Mouse (Mus musculus): ENCODE measurements around the gene Atp2a3. TPM values are rescaled to one million over a fixed set of nuclear protein-coding genes. Genes with fewer than 3 reads are reported as not detected.

Atp2a3 gene
- 2.6 and 2.7 TPM in 2 replicates for polyA plus RNA-seq (2012; rRNA removed)
- polyA plus RNA-seq (2014; fragmentation: Nextera tagmentation; extraction: Ambion mirVana): 2.3 TPM in 2 replicates

GRCm38 (mm10) chr11:72961072-72961980 is at the start of gene Atp2a3:
TSS of gene Atp2a3 (plus strand) at chr11:72961169.
- Histone ChIP-seq H3K36me3 (ENCODE audit: control insufficient read depth, insufficient read depth, low read length) (no peaks in the 10 kb centered on the region), H3K27ac (replicated peaks; ENCODE audit: low read depth, low read length) (no peak within 1 kb of the TSS), H3K9ac (ENCODE audit: low read depth, low read length, severe bottlenecking) (peak within 1 kb of the TSS; percentile 40; the same call in 1 of the 2 replicates), H3K27me3 (ENCODE audit: control insufficient read depth, insufficient read depth, low read length) (peaks cover 44% of the 10 kb centered on the region), H3K4me2 (replicated peaks; ENCODE audit: low read depth, low read length, severe bottlenecking) (peak within 1 kb of the TSS; percentile 53), H3K9me3 (ENCODE audit: control insufficient read depth, low read length) (no peaks in the 10 kb centered on the region), H3K4me1 (ENCODE audit: control insufficient read depth, insufficient read depth, low read length) (0 out of 2 replicates have a peak, but pooled peaks cover 3% of the 10 kb centered on the region), H3K4me3 (replicated peaks; ENCODE audit: low read length) (peak within 1 kb of the TSS; percentile 34)
- DNase-seq (ENCODE audit: low spot score) (no peak), ATAC-seq (ENCODE audit: low FRiP score, low read depth) (no peak)
- TF ChIP-seq POLR2A (IDR thresholded peaks at IDR 0.05; ENCODE audit: borderline replicate concordance, extremely low read depth, insufficient read depth, insufficient read length): no peak
- 3% methylated on average over 60 of the region's 70 CpGs for WGBS

GRCm38 (mm10) chr11:72917299-72917996 is 43.5 kb upstream of the Atp2a3 start:
- no peak overlapping the region for H3K9ac ChIP-seq (ENCODE audit: low read depth, low read length, severe bottlenecking)
- no peak overlapping the region for H3K4me3 ChIP-seq (replicated peaks; ENCODE audit: low read length)
- H3K36me3 ChIP-seq (ENCODE audit: control insufficient read depth, insufficient read depth, low read length): peaks cover 81% of the 10 kb centered on the region
- H3K4me1 ChIP-seq (ENCODE audit: control insufficient read depth, insufficient read depth, low read length): no peaks in the 10 kb centered on the region
- no peak for TF ChIP-seq POLR2A (IDR thresholded peaks at IDR 0.05; ENCODE audit: borderline replicate concordance, extremely low read depth, insufficient read depth, insufficient read length)
- no peak for ATAC-seq (ENCODE audit: low FRiP score, low read depth)
- no peaks in the 10 kb centered on the region for H3K27me3 ChIP-seq (ENCODE audit: control insufficient read depth, insufficient read depth, low read length)
- H3K9me3 ChIP-seq (ENCODE audit: control insufficient read depth, low read length): no peaks in the 10 kb centered on the region
- no peak for DNase-seq (ENCODE audit: low spot score)
- H3K4me2 ChIP-seq (replicated peaks; ENCODE audit: low read depth, low read length, severe bottlenecking): no peak overlapping the region
- H3K27ac ChIP-seq (replicated peaks; ENCODE audit: low read depth, low read length): no peak overlapping the region
- WGBS: 75% methylated on average over 7 of the region's 7 CpGs

- no peak for DNase-seq (ENCODE audit: low spot score)
- Histone ChIP-seq H3K4me2 (replicated peaks; ENCODE audit: low read depth, low read length, severe bottlenecking) (no peak overlapping the region), H3K9me3 (ENCODE audit: control insufficient read depth, low read length) (no peaks in the 10 kb centered on the region), H3K4me3 (replicated peaks; ENCODE audit: low read length) (no peak overlapping the region), H3K27ac (replicated peaks; ENCODE audit: low read depth, low read length) (no peak overlapping the region), H3K4me1 (ENCODE audit: control insufficient read depth, insufficient read depth, low read length) (no peaks in the 10 kb centered on the region), H3K27me3 (ENCODE audit: control insufficient read depth, insufficient read depth, low read length) (no peaks in the 10 kb centered on the region), H3K36me3 (ENCODE audit: control insufficient read depth, insufficient read depth, low read length) (peaks cover 67% of the 10 kb centered on the region), H3K9ac (ENCODE audit: low read depth, low read length, severe bottlenecking) (no peak overlapping the region)
- no peak for TF ChIP-seq POLR2A (IDR thresholded peaks at IDR 0.05; ENCODE audit: borderline replicate concordance, extremely low read depth, insufficient read depth, insufficient read length)
- WGBS: 73% methylated on average over 4 of the region's 4 CpGs
- no peak for ATAC-seq (ENCODE audit: low FRiP score, low read depth)
These were observed 37.9 kb upstream of the Atp2a3 start for GRCm38 (mm10) chr11:72923116-72923515.

GRCm38 (mm10) chr11:72924458-72924857 is 36.5 kb upstream of the Atp2a3 start:
- no peak overlapping the region for H3K4me3 ChIP-seq (replicated peaks; ENCODE audit: low read length)
- 91% methylated on average over 1 of the region's 1 CpGs for WGBS
- H3K9me3 ChIP-seq (ENCODE audit: control insufficient read depth, low read length): no peaks in the 10 kb centered on the region
- DNase-seq (ENCODE audit: low spot score) (no peak), ATAC-seq (ENCODE audit: low FRiP score, low read depth) (no peak)
- H3K4me1 ChIP-seq (ENCODE audit: control insufficient read depth, insufficient read depth, low read length): no peaks in the 10 kb centered on the region
- no peak for TF ChIP-seq POLR2A (IDR thresholded peaks at IDR 0.05; ENCODE audit: borderline replicate concordance, extremely low read depth, insufficient read depth, insufficient read length)
- H3K36me3 ChIP-seq (ENCODE audit: control insufficient read depth, insufficient read depth, low read length): peaks cover 57% of the 10 kb centered on the region
- H3K4me2 ChIP-seq (replicated peaks; ENCODE audit: low read depth, low read length, severe bottlenecking): no peak overlapping the region
- H3K9ac ChIP-seq (ENCODE audit: low read depth, low read length, severe bottlenecking): no peak overlapping the region
- no peaks in the 10 kb centered on the region for H3K27me3 ChIP-seq (ENCODE audit: control insufficient read depth, insufficient read depth, low read length)
- H3K27ac ChIP-seq (replicated peaks; ENCODE audit: low read depth, low read length): no peak overlapping the region

GRCm38 (mm10) chr11:72925067-72925466 is 35.9 kb upstream of the Atp2a3 start:
- no peak for ATAC-seq (ENCODE audit: low FRiP score, low read depth)
- TF ChIP-seq POLR2A (IDR thresholded peaks at IDR 0.05; ENCODE audit: borderline replicate concordance, extremely low read depth, insufficient read depth, insufficient read length): no peak
- Histone ChIP-seq H3K9me3 (ENCODE audit: control insufficient read depth, low read length) (no peaks in the 10 kb centered on the region), H3K36me3 (ENCODE audit: control insufficient read depth, insufficient read depth, low read length) (peaks cover 53% of the 10 kb centered on the region), H3K4me3 (replicated peaks; ENCODE audit: low read length) (no peak overlapping the region), H3K27ac (replicated peaks; ENCODE audit: low read depth, low read length) (no peak overlapping the region), H3K4me2 (replicated peaks; ENCODE audit: low read depth, low read length, severe bottlenecking) (no peak overlapping the region), H3K27me3 (ENCODE audit: control insufficient read depth, insufficient read depth, low read length) (no peaks in the 10 kb centered on the region), H3K9ac (ENCODE audit: low read depth, low read length, severe bottlenecking) (no peak overlapping the region), H3K4me1 (ENCODE audit: control insufficient read depth, insufficient read depth, low read length) (no peaks in the 10 kb centered on the region)
- 72% methylated on average over 2 of the region's 2 CpGs for WGBS
- DNase-seq (ENCODE audit: low spot score): no peak
